Mouse (Mus musculus) kidney, postnatal 25 days (tissue): ENCODE measurements at regions not wholly inside any gene's neighbourhood (a gene's known extent, or its start where the extent isn't known, plus 50 kb on each side); places are given as distances from the start of the nearest gene placed in this dataset.

Experiments
- DNase-seq, 2 experiments: peaks; one replicate each; pipeline ENCODE4 v3.0.0; 2021; ENCODE audit warnings: mixed read lengths in 2 of 2

DNA sequence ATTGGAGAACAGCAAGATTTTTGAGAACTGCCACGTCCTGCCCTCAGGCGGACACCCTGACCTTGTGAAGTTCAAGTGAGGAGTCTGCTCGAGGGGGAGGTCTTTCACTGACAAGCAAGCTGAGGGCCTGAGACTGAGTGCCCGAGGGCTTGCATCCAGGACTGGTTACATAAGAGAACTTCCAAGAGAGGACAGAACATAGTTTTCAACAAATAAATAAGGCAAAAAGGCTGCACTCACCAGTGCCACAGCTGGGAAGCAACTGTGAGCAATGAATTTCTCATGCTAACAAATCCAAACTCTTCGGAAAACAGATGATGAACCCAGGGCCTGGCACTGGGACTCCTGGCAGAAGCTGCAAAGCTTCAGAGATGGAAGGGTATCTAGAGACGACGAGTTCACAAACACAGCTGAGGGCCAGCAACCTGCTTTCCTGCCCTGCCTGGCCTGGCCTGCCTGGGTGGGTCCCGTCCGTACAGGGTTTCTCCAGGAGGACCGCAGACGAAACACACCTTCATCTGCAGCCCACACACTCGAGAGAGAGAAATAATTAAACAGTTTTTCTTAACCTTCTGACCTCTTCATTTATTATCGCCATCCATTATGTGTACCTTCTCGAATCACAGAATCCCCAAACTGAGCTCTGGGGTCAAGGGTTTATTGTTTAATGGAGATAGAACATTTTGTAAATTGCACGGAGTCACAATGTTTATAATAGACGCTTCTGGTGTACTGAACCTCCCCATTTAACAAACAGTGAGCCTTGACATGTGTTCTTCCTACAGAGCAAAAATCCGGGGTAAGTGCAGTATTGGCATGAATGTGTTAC lies 334.3 kb upstream of the Ddhd1 start:
- DNase-seq = peak; percentile 41 to 82

DNA sequence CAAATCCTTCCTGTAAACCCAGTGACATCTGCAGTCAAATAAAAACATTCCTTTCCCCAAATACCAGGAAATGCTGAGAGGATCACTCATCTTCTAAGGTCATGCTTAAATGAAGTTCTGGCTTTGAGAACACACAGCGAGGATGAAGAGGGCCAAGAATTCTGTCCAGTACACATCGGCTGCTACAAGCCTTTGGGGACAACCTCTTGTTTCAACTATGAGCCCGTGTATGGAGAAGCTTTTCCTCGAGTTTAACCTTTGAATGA lies 334.9 kb upstream of the Ddhd1 start:
- no peak for DNase-seq

DNA sequence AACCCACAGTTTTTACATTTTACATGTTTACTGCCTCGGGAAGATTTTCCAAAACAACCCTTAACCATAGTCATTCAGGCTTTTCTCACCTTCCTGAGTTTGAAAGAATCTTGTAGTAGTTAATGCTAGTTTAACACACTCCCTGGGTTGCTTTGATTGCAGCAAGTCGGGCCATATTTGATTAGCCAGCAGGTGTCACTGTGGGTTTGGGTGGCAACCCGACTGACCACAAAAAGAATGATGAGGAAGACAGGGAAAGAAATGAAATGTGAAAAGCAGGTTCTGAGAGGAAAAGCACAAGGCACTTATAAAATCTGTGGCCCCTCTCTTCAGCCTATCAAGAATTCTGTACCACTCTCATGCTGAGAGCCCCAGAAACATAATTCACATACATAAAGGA lies 335.7 kb upstream of the Ddhd1 start:
- DNase-seq = peak; percentile 79 to 88

DNA sequence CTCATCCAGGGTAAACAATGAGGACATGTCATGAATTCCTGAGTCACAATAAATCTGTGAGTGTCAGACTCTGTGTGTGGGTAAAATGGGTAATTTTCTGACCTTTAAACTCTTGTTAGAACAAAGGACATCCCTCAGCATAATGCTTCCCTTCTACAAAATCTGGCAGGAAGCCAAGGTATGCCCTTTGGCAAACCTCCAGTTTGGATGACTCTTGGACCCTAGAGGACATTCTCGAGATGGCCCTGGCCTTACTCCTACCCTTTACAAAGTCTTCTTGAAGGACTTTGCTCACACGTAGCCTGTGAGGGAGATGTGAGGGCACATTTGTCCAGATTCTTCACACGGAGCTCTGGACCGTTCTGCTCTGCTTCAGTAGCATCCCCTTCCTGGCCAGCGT lies 338.8 kb upstream of the Ddhd1 start:
- DNase-seq = peak; percentile 88 to 90

DNA sequence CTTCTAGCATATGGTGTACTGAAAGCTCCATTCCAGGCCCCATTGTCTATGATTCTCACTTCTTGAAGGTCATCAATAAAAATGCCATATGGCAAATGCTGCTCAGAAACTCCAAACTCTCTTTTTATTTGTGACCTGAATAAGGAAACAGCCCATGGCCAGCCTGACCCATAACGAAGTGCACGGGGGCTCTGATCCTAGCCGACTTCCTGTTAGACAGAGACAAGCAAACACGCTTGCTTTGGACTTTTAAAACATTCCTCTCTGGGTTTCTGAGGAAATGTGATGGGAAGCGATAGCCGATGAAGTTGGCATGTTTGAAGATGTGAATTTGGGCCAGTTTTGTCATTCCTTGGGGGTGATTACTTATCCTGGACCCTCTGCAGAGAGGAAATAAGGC lies 346.1 kb upstream of the Ddhd1 start:
- peak in 1 of 2 experiments; percentile 22 for DNase-seq

DNA sequence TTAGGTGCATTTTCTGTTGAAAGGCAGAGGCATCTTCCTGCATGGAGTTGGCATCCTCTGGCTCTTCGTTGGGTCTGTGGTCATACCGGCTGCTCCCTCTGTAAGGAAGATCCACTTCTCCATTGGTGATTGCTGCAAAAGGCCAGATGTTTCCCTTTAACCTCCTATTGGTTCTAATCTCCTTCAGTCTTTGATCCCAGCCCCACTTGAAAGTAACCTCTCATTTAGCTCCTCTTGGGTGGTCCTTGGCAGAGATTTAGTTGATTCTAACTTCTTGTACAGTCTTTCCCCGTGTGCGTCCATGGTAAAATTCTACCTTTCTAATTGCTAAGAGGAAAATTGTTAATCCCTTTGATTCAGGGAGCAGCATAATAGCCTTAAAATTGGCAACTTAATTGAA lies 347.4 kb upstream of the Ddhd1 start:
- no peak for DNase-seq

DNA sequence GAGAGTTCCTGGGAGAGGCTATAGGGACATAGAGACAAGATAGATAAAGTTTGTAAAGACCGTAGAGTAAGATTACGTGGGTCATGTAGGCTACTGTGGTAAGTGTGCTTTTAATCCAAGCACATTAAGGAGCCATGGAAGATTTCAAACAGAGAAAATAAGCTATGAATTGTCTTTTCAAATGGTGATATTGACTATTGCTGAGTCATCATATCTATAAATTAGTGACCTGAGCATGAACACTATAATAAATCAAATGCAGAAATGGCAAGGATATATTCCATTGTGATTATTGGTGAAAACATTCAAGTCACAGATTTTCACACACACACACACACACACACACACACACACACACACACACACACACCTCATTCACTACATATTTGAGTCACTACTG lies 355.3 kb upstream of the Ddhd1 start:
- DNase-seq = no peak

DNA sequence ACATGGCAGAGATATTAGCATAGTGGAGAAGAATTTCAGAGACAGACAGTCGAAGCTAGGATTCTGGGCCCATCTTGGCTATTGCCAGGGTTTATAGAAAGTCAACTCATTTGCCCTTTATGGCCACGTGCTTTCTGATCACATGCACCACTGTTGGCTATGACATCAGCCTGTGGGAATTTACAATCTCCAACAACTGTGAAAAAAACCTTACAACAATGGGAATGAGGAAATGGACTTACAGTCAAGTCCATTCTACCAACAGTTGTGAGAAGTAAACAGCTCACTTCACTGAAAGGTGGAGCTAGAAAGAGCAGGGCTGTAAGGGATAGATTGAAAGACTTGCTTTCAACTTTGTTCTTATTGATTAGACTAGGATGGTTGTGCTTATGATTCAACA lies 356.1 kb upstream of the Ddhd1 start:
- no peak for DNase-seq

DNA sequence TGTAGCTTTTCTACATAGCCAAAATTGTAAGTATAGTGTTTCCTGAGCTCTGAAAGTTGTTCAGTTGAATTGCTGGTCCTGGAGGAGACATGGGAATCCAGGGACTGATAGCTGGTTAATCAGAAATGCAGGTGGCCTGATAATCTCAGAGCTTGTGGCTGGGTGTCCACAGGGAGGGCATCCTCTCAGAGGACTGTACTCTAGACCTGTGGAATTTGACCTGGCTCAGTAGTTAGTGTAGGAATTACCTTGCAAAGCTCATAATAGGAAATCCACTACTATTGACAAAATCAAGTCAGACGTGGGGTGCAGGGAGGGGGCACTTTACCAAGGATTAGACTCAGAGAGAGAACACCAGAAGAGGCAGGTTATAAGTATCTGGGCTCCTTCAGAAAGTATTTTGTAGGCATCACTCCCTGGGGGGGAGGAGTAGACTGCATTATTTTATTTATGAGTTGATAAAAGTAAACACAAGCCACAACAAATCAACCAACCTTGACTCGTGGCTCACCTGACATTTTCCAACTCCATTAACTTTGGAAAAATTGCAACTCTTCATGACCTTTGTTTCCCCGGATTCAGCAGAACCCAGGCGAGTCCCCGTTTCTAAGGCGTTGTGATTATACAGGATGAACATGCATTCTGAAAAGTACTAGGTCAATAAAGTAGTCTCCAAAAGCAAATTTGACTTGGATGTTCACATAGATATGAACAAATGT lies 357.9 kb upstream of the Ddhd1 start:
- peak in 1 of 2 experiments; percentile 11 for DNase-seq

DNA sequence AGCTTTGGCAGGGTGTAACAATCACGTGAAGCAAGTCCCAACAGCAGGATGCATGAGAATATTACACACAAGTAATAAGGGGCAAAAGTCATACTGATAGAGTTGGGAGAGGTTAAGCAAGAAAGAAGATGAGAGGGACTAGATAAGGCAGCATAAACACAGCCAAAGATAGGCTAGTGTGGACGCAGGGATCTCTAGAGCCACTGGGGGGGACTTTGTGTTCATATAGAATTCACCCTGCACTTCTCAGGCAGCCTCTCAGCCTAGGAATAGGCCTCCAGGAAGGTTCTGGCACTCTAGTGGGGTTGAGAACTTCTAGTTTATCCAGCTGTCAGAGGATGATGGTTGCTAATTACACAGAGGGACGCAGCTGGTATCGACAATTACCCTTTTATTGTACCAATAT lies 358.8 kb upstream of the Ddhd1 start:
- DNase-seq = no peak

DNA sequence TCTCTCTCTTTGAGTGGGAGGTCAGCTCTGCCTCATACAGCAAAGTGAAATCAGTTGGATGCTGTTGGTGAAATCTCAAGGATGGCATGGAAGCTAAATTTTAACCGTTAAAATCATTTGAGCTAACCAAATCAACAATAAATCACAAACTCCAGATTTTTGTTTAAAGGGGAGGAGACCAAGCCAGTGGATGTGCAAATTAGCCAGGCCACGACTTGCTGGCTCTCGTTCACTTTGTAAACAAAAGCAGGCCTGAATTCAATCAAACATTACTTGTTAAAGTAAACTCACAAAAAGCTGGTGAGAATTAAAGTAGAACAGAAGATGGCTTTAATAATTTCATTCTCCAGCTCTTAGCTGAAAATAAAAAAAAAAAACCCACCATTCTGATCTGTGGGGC lies 359.3 kb upstream of the Ddhd1 start:
- DNase-seq = no peak

DNA sequence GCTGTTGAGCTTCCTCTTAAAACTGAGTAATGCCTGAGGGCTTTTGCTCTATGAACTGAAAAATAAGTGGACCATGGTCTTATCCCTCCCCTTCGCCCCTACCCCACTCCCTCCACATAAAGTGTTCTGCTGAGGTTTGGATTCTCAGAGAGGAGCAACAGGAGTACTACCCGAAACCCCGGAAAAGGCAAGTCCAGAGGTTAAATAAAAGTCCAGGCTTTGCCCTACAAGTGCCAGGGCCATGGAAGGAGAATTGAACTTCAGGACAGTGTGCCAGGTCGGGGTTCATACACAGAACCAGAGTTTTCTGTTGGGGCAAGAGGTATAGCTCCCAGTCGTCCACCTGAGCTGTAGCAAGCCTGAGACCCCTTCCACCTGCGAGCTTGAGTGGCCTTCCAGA lies 360.0 kb upstream of the Ddhd1 start:
- DNase-seq = peak; percentile 20 to 45

DNA sequence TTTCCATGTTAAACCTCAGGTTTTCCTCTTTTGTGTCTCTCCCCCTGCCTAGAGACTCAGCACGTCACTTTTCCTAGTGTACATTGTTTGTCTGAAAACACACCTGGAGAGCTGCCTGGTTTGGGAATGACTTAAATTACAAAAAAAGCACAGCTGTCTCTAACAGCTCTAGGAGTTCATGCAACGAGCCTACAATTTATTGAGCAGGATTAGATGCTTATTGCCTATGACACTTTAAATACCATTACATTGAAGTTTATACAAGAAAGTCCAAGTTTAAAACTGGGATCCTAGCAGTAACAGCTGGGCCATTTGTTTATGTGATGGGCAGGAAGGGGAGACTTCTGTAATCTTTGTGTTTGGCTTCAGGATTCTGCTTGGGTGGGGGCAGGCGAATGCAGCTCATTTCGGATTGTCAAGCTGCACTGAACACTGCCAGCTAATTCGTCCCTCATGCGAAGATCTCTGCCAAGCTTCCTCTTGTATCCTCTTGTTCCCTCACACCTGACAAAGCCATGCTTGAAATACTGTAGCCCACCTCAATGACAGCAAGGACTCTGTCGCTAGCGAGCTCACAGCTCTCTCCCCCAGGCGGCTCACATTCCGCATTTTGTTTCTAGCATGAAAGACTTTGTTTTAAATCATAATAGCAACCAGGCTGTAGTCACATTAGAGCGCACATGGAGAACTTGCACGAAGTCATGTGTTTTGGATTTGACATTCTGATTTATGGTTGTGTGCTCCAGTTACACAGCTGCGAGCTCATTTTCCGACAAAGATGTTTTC lies 359.8 kb upstream of the Gm15217 start:
- no peak for DNase-seq

DNA sequence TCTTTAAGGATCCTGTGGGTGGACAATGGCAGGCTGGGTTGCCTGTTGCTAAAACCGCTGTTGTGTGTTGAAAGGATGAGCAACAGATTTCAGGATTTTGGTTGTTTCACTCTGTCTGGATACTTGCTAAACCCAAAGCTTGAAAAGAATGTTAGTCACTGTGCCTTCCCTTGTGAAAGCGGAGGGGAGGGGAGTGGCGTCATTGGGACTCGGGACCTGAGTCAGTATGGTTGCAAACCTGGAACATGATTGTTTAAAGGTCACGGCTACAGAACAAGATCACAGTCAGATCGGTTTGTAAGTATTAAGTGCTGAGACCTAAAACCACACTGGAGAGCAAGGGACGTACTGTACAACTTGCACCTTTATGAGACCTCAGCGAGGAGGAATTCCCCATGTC lies 344.9 kb upstream of the Gm15217 start:
- DNase-seq = no peak

DNA sequence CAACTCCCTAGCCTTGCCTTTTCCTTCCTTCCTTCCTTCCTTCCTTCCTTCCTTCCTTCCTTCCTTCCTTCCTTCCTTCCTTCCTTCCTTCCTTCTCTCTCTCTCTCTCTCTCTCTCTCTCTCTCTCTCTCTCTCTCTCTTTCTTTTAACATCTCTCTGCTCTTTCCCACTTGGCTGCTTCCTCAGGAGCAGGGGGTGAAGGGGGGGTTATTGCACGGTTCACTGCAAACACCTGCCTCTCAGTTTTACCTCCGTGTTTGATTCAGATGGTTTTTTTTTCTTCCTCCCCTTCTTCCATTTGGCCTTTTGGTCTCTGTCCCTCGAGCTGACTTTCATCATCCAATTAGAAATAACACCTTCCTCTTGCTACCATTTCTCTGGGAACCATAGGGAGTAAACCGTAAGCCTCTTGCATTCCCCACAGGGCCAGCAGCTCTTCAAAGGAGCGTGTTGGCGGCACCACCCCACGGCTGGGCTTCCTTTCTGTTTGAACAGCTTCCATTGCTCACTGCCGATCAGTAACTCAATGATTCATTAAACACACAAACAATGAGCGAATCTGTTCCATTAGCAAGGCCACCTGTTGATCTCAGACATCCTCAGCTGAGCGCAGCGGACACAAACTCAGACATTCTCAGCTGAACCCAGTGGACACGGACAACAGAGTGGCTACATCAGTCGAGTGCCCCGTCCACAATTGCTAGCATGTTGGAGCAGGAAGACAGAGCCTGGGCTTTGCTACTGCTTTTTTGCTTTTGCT lies 318.4 kb upstream of the Gm15217 start:
- peak in 1 of 2 experiments; percentile 4 for DNase-seq

DNA sequence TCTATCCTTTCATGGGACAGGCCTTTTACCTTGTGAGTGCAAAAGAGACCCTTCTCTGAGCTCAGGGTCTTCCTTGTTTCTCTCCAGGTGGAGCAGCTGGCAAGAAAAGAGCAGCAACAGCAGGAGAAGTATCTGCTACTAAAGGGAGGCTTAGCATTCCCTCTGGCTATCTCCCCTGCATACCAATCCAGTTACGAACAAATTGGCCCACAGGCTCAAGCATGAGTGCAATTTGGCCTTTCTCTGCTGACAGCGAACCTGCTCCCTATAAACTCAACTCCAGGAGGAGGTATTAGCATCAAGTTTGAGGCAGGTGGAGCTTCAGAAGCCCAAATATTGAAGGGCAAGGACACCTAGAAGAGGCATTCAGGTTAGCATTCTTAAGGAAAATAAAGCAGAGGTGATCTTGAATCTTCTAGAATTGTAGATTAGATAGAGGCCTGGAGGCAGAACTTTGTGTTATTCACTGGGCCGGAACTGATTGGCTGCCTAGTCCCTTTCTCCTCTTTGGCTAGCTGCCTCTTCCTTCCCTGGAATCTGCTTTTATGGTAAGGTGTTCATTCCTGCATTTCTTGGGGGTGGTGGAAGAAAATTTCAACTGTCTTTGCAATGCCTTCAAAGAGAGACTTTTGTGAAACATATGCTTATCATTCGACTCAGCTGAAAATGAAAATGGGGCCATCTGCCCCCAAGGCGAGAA lies 312.0 kb upstream of the Gm15217 start:
- DNase-seq = peak in 1 of 2 experiments; percentile 16

DNA sequence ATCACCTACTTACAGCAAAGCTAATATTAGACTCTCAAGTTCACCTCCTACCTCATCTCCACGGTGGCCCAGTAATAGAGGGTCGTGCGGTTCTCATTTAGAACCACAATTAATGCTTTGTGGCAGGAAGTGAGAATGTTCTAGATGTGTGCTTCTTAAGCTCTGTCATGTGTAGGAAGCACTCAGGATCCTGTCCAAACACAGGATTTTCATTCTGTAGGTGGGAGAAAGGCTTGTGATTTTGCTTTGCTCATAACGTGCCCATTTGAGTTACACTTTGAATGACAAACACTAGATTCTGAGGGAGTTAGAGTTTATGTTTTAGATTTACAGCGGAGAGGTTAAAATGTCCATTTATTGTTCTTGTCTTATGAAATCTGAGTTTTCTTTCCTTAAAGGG lies 308.0 kb upstream of the Gm15217 start:
- DNase-seq = no peak

DNA sequence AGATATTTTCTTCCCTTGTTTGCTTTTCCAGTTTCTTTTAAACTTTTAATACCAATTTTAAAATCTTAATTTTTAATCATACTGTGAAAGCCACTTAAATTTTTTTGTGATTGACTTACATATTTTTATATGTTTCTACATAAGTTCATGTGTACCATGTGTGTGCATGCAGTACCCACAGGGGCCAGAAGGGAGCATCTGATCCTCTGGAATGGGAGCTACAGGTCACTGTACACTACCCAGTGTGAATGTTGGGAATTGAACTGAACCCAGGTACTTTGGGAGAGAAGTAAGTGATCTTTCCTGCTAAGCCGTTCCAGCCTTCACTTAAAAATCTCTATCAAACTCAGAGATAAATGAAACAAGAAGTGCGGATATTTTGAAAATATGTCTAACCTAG lies 302.5 kb upstream of the Gm15217 start:
- DNase-seq = peak; percentile 48 to 59

DNA sequence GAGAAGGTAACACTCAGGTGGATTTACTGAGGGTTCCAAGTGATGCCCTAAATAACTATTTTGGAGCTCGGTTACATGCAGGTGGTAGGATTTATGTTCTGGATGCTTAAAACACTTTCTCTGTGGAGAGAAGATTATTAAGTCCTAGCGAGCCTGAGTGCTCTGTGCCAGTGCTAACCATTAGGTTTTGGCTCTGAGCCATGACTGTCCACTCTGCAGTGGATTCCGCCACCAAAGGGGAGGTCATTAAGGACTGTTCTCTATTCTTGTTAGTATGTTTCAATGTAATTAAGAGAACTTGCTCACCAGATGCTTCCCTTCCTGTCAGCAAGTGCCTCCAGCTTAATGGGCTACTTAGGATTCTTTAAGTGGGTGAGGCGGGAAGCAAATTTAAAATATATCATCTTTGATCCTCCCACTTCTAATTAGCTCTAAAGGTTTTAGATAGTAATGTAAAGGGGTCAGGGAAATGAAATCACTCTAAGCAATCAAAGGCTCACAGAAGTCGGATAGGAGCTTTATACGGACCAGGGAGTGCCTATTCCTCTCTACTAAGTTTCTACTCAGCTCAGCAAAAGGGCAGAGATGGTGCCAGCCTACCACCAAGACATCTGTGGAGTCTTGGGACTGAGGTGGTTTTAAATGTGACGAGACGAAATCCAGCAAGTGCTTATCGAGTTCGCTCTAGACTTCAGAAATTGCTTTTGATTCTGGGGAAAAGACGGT lies 301.6 kb upstream of the Gm15217 start:
- no peak for DNase-seq

DNA sequence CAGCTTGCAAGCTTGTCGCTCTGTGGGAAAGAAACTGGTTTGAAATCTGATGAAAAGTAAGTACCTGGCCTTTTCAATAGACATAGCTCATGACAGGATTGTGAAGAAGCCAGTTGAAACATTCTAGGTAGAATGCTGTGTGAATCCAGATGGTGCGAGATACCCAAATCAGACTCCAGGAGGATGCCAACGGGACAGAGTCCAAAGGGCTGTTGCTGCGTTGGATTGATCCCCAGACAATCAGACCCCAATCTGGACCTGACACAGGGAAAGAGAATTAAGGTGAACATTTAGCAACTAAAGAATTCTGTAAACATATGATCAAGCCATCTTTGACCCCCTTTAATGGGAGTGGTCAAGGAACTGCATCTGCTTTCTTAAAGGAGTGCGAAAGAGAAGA lies 296.6 kb upstream of the Gm15217 start:
- DNase-seq = no peak

DNA sequence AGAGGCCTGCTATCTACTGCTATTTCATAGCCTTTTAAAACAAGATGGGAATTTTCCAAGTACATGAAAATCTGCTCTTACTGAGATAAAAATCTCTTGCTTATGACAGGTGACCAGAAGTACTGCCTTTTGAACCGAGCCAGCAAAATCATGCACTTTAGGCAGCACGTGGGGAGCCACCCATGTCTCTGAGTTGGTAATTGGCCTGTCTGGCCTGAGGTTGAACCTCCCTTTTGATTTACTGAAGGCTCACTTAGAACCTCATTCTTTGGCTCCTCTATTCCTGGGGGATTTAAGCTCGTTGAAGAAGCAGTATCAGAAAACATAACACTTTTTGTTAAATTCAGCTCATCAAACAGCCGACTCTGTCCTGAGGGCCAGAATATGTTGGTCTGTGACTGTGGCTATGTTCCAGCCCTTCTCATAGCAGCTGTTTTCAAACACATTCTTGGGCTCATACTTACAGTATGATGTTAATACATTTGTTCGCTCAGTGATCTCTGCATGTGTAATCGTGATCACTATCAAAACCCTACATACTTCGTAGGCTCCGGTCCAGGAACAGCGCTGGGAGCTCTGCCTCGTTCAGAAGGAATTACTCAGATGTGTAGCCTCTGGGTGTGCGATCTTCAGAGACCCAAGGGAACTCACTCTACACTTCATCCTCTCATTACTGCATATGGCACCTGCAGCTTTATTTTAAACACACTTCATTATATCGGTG lies 290.1 kb upstream of the Gm15217 start:
- DNase-seq = no peak
